Mouse (Mus musculus): Measurements from ENCODE around the gene Arhgap28.
"Not testable (repeated sequence)": the region's sequence is repeated elsewhere in the genome, so short reads cannot be mapped to it uniquely, and the experiment has no call there.

Gene Arhgap28

DNA sequence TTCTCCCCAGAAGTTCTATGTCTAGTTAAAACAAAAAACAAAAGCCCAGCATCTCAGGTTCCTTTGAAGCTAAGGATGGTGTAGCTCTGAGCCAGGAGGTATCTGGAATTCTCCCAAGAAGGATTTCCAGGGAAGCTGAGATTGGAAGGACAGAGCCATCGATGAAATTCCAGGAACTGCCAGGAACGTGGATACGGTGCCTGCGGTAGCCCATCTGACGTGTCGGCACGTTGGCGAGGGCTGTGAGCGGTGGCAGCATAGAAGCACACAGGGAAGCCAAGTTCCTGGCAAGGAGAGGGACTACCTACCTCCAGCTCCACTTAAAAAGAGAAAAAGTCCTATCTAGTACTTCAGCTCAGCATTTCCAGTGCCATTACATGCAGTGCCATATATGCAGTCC is 115.8 kb downstream of the Arhgap28 start:
- no peak for DNase-seq (ENCODE audit: extremely low read depth, low read depth, low spot score)

DNA sequence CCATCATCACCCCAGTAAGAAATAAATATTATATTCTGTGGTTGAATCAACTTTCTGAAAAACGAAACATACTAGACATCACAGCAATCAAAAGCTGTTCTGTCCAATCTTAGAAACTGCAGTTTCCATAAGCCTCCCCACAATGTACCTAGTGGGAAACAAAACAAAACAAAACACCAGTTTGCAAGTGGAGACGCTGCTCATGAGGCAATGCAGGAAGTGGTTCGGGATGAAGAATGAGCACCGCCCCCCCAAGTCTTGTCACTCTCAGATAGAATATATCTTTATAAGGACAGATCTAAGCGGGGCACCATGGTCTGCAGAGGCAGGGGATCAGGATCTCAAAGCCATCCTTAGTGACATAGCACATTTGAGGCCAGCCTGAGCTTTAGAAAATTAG is 117.6 kb downstream of the Arhgap28 start:
- no peak for DNase-seq (ENCODE audit: extremely low read depth, low read depth, low spot score)

DNA sequence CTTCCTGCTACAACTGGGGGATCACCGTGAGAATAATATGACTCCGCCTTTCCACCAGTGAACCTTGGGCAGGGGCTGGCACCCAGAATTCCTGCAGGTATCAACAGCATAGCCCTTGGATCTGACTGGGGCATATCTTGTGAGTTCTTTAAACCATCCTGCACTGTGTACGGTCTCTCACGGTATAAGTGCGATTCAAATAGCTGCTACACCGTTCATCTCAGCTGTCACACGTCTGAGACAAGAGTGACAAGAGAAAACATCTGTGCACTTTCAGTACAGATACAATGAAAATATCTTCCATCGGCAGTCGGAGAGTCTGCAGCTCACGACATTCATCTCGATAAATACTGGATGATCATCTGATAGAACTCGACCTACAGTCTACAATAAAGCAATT is 126.3 kb downstream of the Arhgap28 start:
- no peak for DNase-seq (ENCODE audit: extremely low read depth, low read depth, low spot score)

DNA sequence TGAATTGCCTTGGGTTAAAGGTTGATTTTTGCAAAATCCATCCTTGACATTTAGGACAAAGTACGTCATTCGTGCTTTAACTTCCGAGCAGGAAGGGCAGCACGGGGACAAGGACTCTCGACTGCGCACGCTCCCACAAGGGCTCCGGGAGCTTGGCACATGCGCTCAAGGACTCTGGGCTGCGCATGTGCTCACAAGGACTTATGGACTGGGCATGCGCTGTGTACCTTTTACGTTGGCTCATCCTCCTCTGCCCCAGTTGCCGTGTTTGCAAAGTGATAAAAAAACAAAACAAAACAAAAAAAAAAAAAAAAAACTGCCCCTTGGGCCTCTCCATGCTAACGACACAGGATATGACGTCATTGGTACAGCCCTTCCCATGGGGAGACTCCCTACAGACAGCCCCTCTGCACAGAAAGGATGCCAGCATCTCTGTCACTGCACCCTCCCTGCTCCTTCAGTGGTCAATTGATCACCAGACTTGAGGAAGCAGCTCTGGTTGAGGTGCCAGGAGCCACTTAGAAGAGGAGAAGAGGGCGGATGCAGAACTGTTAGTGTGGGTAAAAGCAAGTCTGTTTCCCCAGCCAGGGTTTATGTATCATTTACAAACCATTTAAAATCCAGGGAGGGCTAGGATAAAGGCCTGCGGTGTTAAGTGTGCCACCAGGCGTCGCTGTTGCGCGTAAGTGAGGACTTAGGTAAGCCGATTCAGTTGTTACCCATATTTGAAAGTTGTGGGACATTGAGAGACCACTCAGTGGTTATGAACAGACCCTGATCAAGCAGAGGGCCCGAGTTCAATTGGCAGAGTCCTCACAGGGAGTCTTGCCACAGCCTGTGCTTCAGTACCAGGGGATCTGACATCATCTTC is 134.0 kb downstream of the Arhgap28 start:
- no peak for DNase-seq (ENCODE audit: extremely low read depth, low read depth, low spot score)

DNA sequence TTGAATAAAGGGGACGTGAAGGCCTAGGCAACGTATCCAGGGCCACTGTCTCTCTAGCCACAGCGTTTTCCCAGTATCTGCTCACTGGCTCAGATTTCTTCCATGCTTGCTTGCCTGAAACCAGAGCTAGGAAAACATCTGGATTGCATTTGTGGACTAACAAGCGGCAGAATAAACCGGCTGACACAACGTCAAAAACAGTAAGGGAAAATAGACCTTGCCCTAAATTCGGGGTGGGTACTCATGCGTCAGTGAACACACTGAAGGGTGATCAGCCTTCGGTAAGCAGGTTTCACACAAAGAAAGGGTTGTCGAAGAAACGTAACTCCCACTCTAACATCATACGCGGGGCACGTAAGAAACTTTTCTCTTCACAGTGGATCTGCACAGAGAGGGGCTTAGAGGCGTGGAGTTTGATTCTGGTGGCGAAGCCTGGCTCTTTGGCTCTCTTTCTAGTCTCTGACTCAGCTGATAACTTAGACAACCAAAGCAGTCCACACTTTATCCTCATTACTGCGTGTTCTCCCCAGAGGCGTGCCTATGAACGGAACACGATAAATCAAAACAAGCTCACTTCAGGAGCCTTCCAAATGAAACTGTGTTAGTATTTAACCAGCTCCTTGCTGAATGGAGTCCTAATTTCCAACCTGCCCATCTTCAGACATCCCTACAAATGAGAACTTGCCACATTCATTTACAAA is 137.2 kb downstream of the Arhgap28 start:
- DNase-seq (ENCODE audit: extremely low read depth, low read depth, low spot score): no peak

DNA sequence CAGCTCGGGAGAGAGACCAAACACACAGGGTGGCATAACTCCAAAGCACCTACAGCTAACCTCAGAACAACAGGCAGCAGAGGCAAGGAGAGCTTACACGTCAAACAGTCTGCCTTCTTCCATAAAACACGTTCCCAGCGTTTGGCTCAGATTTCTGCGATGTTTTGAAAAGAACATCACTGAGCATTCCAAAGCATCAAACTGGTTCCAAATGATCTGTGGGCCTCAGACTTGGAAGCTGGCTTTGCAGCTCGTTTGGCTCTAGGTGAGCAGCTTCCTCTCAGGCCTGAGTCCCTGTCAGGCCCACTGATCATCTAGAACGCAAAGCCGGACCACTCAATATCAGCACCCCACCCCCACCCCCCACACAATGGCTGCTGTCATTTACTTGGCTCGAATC is 137.9 kb downstream of the Arhgap28 start:
- no peak for DNase-seq (ENCODE audit: extremely low read depth, low read depth, low spot score)

DNA sequence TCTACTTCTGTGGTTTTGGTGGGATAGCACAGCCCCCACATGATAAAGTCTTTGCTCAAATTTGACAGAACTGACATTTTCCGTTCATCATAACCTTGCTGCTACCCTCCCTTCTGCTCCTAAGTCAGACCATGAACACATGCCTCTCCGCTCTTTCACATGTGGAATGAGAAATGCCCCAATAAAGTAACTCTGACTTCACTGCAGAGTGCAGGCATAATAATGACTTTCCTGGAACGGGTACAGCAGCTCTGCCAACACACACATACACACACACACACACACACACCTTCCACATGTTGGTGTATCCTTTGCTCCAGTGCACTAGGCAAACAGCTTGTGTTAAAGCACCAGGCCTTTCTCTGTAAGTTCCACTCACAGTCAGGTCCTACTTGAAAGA is 139.0 kb downstream of the Arhgap28 start:
- DNase-seq (ENCODE audit: extremely low read depth, low read depth, low spot score): no peak

DNA sequence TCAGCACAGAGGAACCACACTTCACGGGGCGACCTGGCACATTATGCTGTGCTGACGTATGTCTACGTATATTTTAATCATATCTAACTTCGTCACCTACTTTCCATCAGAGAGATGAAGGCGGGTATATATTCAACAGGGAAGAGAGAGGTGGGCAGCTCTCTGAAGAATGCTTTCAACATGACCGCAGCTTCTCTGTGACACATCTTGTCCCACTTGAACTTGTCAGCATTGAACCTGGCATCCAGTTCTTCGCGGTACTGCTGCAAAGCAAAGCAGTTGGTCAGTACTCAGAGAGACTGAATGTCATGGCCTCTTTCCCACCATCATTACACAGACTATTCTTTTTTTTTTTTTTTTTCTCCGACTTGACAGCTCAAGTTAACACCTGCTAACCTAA is 139.6 kb downstream of the Arhgap28 start:
- DNase-seq (ENCODE audit: extremely low read depth, low read depth, low spot score): no peak

DNA sequence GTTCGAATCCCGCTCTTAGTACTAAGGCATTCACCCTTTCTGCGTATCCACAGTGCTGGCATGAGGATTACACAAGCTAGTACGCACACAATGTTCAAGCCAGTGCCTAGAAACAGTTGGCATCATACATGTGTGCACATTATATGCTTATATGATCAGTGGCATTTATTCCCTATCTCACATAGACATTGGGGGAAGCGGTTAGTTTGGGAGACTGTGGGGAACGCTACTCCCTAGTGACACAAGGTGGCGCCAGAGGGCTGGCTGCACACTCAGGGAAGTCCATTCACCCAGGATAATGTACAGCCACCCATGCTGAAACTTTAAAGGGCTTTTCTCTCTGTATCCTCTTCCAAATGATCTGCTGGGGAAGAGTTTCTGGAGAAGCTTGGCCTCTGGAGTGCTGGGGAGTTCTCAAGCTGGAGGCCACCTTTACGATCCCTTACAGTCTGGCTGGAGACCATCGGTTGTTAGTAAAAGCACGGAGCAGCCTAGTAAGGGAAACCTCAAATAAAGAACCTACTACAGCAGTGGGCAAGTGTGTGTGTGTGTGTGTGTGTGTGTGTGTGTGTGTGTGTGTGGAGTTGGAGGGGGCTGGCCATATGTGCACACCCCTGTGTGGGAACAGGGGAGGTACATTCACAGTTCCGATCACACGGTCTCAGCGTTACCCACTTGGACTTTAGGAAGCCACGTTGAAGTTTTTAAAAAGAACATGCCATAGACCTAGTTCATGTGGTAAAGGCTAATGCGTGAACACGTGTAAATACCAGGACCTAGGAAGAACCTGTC is 142.0 kb downstream of the Arhgap28 start:
- DNase-seq (ENCODE audit: extremely low read depth, low read depth, low spot score): no peak

DNA sequence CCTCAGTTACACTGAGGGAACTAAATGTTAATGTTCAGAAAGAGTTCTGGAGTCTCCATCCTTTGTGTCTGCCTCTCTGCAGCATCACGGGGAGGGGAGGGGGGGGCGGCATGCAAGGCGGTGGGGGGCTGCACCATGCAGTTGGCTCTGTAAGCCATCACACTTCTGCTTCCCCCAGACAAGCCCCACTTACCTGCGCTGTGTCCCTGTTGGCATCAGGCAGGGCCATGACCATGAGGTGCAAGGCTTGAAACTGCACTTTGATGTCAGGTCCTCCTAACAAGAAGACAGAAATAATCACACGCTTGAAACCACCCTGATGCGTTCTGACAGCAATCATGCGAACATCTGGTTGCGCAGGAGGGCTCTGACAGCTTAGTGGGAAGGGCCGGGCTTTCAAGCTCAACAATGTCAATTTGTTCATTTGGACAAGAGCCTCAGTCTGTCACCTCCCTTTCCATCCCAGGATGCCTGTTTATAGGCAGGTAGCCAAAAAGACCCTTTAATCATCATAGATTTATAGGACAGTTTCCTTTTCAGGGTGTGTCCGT is 142.8 kb downstream of the Arhgap28 start:
- DNase-seq (ENCODE audit: extremely low read depth, low read depth, low spot score): no peak

DNA sequence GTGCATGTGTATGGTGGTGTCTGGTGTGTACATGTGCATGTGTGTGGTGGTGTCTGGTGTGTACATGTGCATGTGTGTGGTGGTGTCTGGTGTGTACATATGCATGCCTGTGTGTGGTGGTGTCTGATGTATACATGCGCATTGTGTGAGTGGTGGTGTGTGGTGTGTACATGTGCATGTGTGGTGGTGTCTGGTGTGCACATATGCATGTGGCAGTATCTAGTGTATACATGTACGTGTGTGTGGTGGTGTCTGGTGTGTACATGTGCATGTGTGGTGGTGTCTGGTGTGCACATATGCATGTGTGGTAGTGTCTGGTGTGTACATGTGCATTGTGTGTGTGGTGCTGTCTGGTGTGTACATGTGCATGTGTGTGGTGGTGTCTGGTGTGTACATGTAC is 162.4 kb downstream of the Arhgap28 start:
- not testable (repeated sequence) for DNase-seq (ENCODE audit: extremely low read depth, low read depth, low spot score)

DNA sequence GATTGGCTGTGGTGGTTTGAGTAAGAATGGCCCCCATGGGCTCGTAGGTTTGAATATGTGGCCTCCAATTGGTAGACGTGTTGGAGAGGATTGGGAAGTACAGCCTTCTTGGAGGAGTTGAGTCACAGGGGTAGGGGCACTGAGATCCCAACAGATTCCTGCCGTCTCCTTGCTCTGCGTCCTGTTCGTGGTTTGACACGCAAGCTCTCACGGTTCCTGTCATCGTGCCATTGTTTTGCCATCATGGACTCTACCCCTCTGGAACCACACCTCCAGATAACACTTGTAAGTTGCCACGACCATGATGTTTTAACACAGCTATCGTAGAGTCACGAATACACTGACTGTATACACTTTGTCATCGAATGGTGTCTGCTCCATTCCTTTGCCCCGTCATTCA is 165.0 kb downstream of the Arhgap28 start:
- no peak for DNase-seq (ENCODE audit: extremely low read depth, low read depth, low spot score)

DNA sequence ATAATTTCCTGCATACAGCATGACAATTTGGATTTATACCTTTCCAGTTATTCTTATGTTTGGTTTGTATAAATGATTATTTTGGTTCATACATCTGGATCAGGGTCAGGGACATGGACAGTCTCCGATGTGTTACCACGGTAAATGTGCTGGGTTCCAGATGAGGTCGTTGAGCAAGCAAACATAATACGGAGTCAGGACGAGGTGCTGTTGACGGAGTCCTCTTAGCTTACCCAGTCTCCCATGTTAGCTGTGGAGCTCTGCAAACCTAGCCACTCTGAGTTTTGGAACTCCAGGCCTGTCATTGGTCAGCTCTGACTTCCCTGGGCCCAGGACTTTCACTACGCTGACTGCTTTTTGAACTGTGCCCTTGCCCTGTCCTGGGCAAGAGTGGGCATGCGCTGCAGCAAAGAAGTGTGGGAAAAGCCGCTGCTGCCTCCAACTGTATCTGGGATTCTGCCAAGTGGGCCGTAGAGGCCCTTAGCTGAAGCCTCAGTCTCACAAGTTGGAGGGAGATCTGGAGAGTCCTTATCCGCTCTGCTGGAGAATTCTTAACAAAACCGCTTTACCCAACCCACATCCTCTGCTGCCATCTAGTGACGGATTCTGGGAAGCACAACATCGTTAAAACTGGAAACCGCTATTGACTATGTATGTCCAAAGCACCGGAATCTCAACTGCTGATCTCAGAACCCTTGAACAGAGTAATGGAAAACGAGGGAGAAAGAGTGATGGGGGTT is 166.4 kb downstream of the Arhgap28 start:
- no peak for DNase-seq (ENCODE audit: extremely low read depth, low read depth, low spot score)

DNA sequence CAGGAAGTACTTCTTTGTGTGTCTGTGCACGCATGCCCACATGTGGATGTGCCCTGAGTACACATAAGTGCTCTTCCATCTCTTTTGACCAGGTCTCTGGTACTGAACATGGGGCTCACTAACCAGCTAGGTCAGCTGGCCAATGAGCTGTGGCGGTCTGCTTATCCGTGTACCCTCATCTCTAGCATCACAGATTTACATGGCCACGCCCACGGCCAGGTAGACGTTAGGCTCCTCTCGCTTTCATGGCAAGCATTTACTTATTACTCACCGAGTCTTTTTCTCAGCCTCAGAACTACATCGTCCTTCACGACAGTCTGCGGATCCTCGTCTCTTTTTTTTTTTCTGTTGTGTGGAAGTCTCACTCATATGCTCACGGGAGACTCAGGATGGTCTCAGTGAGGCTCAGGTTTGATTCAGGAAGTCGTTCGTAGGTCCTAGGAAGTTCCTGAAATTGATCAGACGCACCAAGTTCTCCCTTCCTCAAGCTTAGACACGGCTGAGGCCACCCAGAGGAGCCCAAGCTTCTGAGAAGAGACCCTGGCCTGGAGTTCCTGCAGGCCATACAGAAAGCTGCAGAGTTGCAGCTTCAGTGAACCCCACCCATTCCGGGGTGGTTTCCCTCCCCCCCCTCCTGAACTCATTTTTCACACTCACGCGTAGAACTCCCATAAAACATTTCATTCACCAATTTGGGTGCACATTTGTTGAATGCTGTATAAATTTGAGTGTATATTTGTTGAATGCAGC is 167.6 kb downstream of the Arhgap28 start:
- DNase-seq (ENCODE audit: extremely low read depth, low read depth, low spot score): no peak

DNA sequence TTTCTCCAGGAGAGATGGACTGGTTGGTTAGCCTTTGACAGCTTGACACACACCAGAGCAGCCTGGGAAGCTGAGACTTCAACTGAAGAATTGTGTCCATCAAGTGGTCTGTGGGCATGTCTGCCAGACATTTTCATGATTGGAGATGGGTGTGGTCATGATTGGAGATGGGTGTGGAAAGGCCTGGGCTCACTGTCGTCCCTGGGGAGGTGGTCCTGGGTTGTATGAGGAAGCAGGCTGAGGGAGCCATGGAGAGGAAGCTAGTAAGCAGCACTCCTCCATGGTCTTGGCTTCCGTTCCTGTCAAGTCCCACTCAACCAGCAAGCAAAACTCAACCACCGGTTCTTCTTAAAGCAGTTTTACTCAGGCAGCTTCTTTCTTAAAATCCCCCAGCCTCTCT is 176.5 kb downstream of the Arhgap28 start:
- no peak for DNase-seq (ENCODE audit: extremely low read depth, low read depth, low spot score)

DNA sequence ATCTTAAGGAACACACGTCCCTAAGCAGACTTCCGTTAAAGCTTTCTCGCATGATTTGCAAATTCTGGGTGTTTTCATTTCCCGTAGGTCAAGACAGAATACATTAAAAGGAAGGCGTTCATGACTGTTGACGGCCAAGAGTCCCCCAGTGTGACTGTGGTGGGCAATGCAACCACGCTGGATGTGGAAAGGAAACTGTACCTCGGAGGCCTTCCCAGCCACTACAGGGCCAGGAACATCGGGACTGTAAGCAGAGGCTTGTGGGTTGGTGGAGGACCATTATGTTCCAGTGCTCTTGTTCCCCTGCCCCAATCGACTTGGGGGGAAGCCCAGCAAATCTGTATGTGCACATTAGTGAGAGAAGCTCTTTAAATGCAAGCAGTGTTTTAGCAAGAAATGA is 187.0 kb downstream of the Arhgap28 start:
- DNase-seq (ENCODE audit: extremely low read depth, low read depth, low spot score): no peak

DNA sequence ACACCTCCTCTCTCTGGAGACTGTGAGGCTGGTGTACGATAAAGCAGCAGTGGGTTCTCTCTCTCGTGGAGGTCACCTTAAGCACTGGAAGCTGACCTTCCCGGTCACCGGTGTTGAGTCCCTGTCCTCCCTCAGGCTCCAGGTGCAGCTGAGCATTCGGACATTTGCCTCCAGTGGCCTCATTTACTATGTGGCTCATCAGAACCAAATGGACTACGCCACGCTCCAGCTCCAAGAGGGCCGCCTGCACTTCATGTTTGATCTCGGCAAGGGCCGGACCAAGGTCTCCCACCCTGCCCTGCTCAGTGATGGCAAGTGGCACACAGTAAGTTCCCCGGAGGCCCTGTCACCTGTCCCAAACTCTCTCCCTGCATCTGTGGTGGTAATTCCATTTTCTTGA is 188.2 kb downstream of the Arhgap28 start:
- no peak for DNase-seq (ENCODE audit: extremely low read depth, low read depth, low spot score)

DNA sequence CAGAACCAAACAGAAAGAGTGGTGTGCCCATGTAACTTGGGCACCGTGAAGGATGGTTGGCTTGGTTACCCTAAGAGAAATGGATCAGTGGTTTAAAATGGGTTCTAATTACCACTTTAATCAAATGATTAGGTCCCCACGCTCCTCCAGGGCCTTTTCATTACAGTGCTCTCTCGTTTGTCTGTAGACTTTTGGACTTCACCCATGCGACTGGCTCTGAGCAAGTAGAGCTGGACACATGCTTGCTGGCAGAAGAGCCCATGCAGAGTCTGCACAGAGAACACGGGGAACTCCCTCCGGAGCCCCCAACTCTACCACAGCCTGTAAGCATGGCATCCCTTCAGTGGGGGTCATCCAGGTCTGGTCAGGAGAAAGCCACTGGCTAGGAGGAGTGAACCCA is 190.3 kb downstream of the Arhgap28 start:
- DNase-seq (ENCODE audit: extremely low read depth, low read depth, low spot score): no peak

DNA sequence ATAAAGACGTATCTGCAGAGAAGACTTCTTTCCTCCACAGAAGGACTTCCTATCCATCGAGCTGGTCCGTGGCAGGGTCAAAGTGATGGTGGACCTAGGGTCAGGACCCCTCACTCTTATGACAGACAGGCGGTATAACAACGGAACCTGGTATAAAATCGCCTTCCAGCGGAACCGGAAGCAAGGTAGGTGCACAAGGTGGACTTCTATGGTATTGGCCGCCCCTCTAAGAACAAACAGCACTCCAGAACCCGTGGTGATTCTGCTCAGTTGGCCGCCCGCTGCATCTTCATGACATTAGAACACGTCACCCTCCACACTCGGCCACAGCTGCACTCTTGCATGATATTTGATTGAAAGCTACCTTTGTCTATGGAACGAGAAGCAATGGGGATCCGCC is 194.7 kb downstream of the Arhgap28 start:
- DNase-seq (ENCODE audit: extremely low read depth, low read depth, low spot score): no peak

Measured in fat pad, adult 2 months (tissue).